Mouse (Mus musculus) neural tube, postnatal 0 days (tissue): ENCODE data around the gene Rimbp3. TPM values are rescaled to one million over a fixed set of nuclear protein-coding genes. Genes with fewer than 3 reads are reported as not detected.

Source experiments
- polyA plus RNA-seq: library from polyadenylated mRNA; unstranded; fragments of >200 nt; fragmentation: Nextera tagmentation; extraction: Ambion mirVana; gene quantifications from 2 replicates; pipeline ENCODE4 v1.2.1, GENCODE M21; 2015

Rimbp3 gene
- polyA plus RNA-seq, result 1.5 and 1.6 TPM in 2 replicates

GRCm38 (mm10) chr16:17208389-17209361 is at the start of gene Rimbp3:
Gene Rimbp3 (plus strand): TSS chr16:17208603.

GRCm38 (mm10) chr16:17202549-17202948 is 5.9 kb upstream of the Rimbp3 start, which contains the start of gene Ube2l3:
Gene Ube2l3 (minus strand): TSS chr16:17202649.

GRCm38 (mm10) chr16:17232794-17233701 is 24.6 kb downstream of the Rimbp3 start, which contains the start of gene Hic2:
Gene Hic2 (plus strand): TSS chr16:17233572.

Other genes with a start within 250 kb of the Rimbp3 start
- gene Mapk1, start 225.2 kb upstream of the Rimbp3 start, polyA plus RNA-seq, result 194 and 219 TPM in 2 replicates
- 45.9 and 60.6 TPM in 2 replicates for gene Ypel1, start 138.9 kb upstream of the Rimbp3 start, polyA plus RNA-seq
- 97.5 and 103 TPM in 2 replicates for gene Ppil2, start 97.3 kb upstream of the Rimbp3 start, polyA plus RNA-seq
- gene 2610318N02Rik, start 83.4 kb upstream of the Rimbp3 start, polyA plus RNA-seq, result 4.6 and 4.8 TPM in 2 replicates
- gene Sdf2l1, start 76.2 kb upstream of the Rimbp3 start, polyA plus RNA-seq, result 24.5 and 25.6 TPM in 2 replicates
- 53.5 and 57.9 TPM in 2 replicates for gene Ydjc, start 64.0 kb upstream of the Rimbp3 start, polyA plus RNA-seq
- gene Ccdc116, start 61.4 kb upstream of the Rimbp3 start, polyA plus RNA-seq, result 2.7 and 3.2 TPM in 2 replicates
- gene Ube2l3, start 6.0 kb upstream of the Rimbp3 start, polyA plus RNA-seq, result 277 and 297 TPM in 2 replicates
- gene Hic2, start 25.0 kb downstream of the Rimbp3 start, polyA plus RNA-seq, result 2.7 and 4.1 TPM in 2 replicates
- gene Tmem191c, start 67.5 kb downstream of the Rimbp3 start, polyA plus RNA-seq, result 146 and 185 TPM in 2 replicates
- 6.0 and 10.8 TPM in 2 replicates for gene Serpind1, start 122.8 kb downstream of the Rimbp3 start, polyA plus RNA-seq
- 16.9 and 17.1 TPM in 2 replicates for gene Snap29, start 197.4 kb downstream of the Rimbp3 start, polyA plus RNA-seq
- 43.5 and 57.2 TPM in 2 replicates for gene Pi4ka, start 197.7 kb downstream of the Rimbp3 start, polyA plus RNA-seq
- 58.6 and 60.4 TPM in 2 replicates for gene Crkl, start 243.4 kb downstream of the Rimbp3 start, polyA plus RNA-seq